Mouse (Mus musculus) E14TG2a.4 (cell line): ENCODE data around the gene Dhrs11.

Experiments
- CTCF ChIP-seq: conservative IDR thresholded peaks from 2 replicates; pipeline ENCODE4 v1.5.1; 2014; ENCODE audit warnings: low read length
- NANOG ChIP-seq: IDR thresholded peaks from 2 replicates; pipeline ENCODE4 v1.6.1; 2014; ENCODE audit warnings: borderline replicate concordance, low read length, mixed read lengths
- POU5F1 ChIP-seq: IDR thresholded peaks from 2 replicates; pipeline ENCODE4 v1.6.1; 2014; ENCODE audit warnings: low read length, borderline replicate concordance

GRCm38 (mm10) chr11:84827901-84828503 is 792 bp downstream of the Dhrs11 start:
- TF ChIP-seq CTCF (no peak), NANOG (no peak), POU5F1 (no peak)
